Mouse (Mus musculus): ENCODE measurements at regions not wholly inside any gene's neighbourhood (a gene's known extent, or its start where the extent isn't known, plus 50 kb on each side); places are given as distances from the start of the nearest gene placed in this dataset.
"Not testable (repeated sequence)": the region's sequence is repeated elsewhere in the genome, so short reads cannot be mapped to it uniquely, and the experiment has no call there.

GRCm38 (mm10) chr3:31603237-31603636 is 293.1 kb upstream of the Slc7a14 start:
- peak; percentile 86 for DNase-seq

- not testable (repeated sequence) for DNase-seq
Observed at GRCm38 (mm10) chr3:31596581-31596980, 286.4 kb upstream of the Slc7a14 start.

GRCm38 (mm10) chr3:31585971-31586370 is 275.8 kb upstream of the Slc7a14 start:
- peak; percentile 10 for DNase-seq

- DNase-seq = no peak
Observed at GRCm38 (mm10) chr3:31573849-31574248, 263.7 kb upstream of the Slc7a14 start.

Data from adrenal gland, postnatal 10 days (tissue).